ENCODE assay signal across 8 mouse cellular contexts in the genomic region with DNA sequence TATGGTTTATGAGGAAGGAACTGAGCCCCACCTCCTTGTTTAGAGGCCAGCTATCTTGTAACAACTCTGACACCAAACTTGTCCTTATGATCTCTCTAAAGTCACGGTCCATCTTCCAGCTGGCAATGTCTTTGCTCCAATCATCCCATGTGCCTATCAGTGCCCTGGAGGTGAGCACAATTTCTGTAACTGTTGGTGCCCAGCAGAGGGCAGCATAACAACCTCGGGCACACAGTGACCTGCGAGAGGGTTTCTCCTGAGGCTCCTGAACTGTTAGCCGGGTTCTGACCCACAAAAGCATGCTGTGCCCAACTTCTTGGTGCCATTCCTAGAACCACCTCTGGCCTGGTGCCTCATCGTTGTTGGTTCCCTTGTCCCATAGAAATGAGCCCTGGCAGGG.
DNase-seq lines count a peak whose midpoint lies in the region; ATAC-seq and TF ChIP-seq lines count a peak whose summit lies in the region.

No protein-coding gene starts in this region.

- DNase-seq in heart, adult 18-20 months, result peak; percentile 24 to 44
- no peak for DNase-seq in thymus, adult 2 months
- no peak for DNase-seq in thymus, postnatal 36 days
- peak; percentile 61 to 67 for DNase-seq in cerebellum, adult 18-20 months
- DNase-seq in induced T-regulatory cell, adult 2 months (ENCODE audit: low read depth), result peak; percentile 17
- no peak for DNase-seq in ovary, adult 18-20 months (ENCODE audit: low spot score)

- no peak for ATAC-seq in heart, embryonic 11.5 days (replicated peaks; ENCODE audit: insufficient number of reproducible peaks, low FRiP score, low TSS enrichment)
- peak; percentile 74 for ATAC-seq in megakaryocyte progenitor cell, adult 5-6 weeks (replicated peaks; ENCODE audit: poor library complexity)

- no peak overlapping the region for H3K4me3 ChIP-seq in heart, embryonic 11.5 days (ENCODE audit: low read depth, low read length)
- H3K4me3 ChIP-seq in thymus, adult 2 months (ENCODE audit: control insufficient read depth, insufficient read depth, low read length), result no peak overlapping the region

- no peak overlapping the region for H3K4me2 ChIP-seq in heart, embryonic 11.5 days

- no peaks in the 10 kb centered on the region for H3K4me1 ChIP-seq in heart, embryonic 11.5 days (ENCODE audit: control insufficient read depth, insufficient read depth, low read length)
- H3K4me1 ChIP-seq in thymus, adult 2 months (replicated peaks; ENCODE audit: control insufficient read depth, insufficient read depth, low read length), result no peaks in the 10 kb centered on the region

- no peaks in the 10 kb centered on the region for H3K27me3 ChIP-seq in heart, embryonic 11.5 days (ENCODE audit: control insufficient read depth, insufficient read depth, low read length)
- H3K27me3 ChIP-seq in thymus, adult 2 months (ENCODE audit: control insufficient read depth, insufficient read depth, low read length), result no peaks in the 10 kb centered on the region

- TF ChIP-seq POLR2A in thymus, adult 2 months (IDR thresholded peaks at IDR 0.05; ENCODE audit: control insufficient read depth, extremely low read depth, insufficient read depth, low read length, poor library complexity), result no peak

- no peak overlapping the region for H3K9ac ChIP-seq in heart, embryonic 11.5 days (ENCODE audit: low read depth, low read length)

- no peaks in the 10 kb centered on the region for H3K36me3 ChIP-seq in heart, embryonic 11.5 days (ENCODE audit: control insufficient read depth, insufficient read depth, low read length)
- H3K36me3 ChIP-seq in thymus, adult 2 months (ENCODE audit: control insufficient read depth, insufficient read depth, low read length), result no peaks in the 10 kb centered on the region

- H3K9me3 ChIP-seq in heart, embryonic 11.5 days (replicated peaks; ENCODE audit: control insufficient read depth, low read length), result no peaks in the 10 kb centered on the region

- no peak overlapping the region for H3K27ac ChIP-seq in heart, embryonic 11.5 days (ENCODE audit: low read depth, low read length)
- H3K27ac ChIP-seq in thymus, adult 2 months (ENCODE audit: control insufficient read depth, insufficient read depth, low read length), result no peak overlapping the region

- 0 out of 2 replicates have a peak, but pooled peaks have one; percentile 14 for TF ChIP-seq CTCF in thymus, adult 2 months (IDR thresholded peaks at IDR 0.05; ENCODE audit: borderline replicate concordance, control insufficient read depth, extremely low read depth, insufficient read depth, low read length, poor library complexity)

- WGBS in heart, embryonic 11.5 days (ENCODE audit: insufficient replicate concordance), result 26% methylated on average over 5 of the region's 5 CpGs
- WGBS in thymus, adult 2 months, result 37% methylated on average over 5 of the region's 5 CpGs

Comparison
In these comparisons a context has a peak if more than half of its experiments do, and no peak if none do; other contexts are left out.
1. DNase-seq: peak in heart, adult 18-20 months (2 of 2), cerebellum, adult 18-20 months (2 of 2) and induced T-regulatory cell, adult 2 months (single experiment); none in thymus, adult 2 months (single experiment), thymus, postnatal 36 days (0 of 2) and ovary, adult 18-20 months (single experiment).